In the genomic region with DNA sequence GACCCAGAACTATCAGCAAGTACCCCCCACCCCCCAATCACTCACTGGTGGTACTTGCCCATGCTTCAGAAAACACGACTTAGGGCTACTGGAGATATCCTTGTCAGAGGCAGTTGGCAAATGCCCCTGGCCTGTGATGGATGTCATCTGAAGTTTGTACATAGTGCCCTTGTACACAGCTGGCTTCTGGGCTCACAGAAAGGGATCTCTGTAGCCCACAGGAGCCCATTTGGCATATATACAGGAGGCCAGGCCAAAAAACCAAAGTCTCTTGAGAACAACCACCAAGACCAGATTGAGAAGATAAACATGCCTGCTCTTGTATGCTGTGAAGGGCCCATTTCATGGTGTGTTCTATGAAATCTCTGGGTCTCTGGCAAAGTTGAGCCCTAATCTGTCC, we compare ENCODE assay signal across 16 mouse cellular contexts.
"Had no signal": no experiment of that assay in that cellular context is flagged by ENCODE, and none has a peak within 500 bp of the region (broad histone marks: within the 10 kb centered on the region; RNA-seq: fewer than 3 reads in every experiment).

No protein-coding gene starts in this region.

- H3K4me3 ChIP-seq: layer of hippocampus, adult 2 months; limb, embryonic 12.5 days; liver, embryonic 15.5 days; midbrain, embryonic 13.5 days; myocyte; neural tube, embryonic 15.5 days had no signal

- H3K4me1 ChIP-seq: liver, embryonic 15.5 days; midbrain, embryonic 13.5 days; neural tube, embryonic 15.5 days had no signal

- H3K9ac ChIP-seq: limb, embryonic 12.5 days; liver, embryonic 15.5 days; midbrain, embryonic 13.5 days; neural tube, embryonic 15.5 days had no signal

- ATAC-seq: lung, postnatal 0 days; midbrain, embryonic 13.5 days had no signal

- H3K36me3 ChIP-seq: limb, embryonic 12.5 days; liver, embryonic 15.5 days; midbrain, embryonic 13.5 days; neural tube, embryonic 15.5 days had no signal

- H3K27ac ChIP-seq: kidney, postnatal 0 days; layer of hippocampus, adult 2 months; limb, embryonic 12.5 days; liver, embryonic 15.5 days; midbrain, embryonic 13.5 days; neural tube, embryonic 15.5 days had no signal

- H3K4me2 ChIP-seq: limb, embryonic 12.5 days; liver, embryonic 15.5 days; midbrain, embryonic 13.5 days; neural tube, embryonic 15.5 days had no signal

- H3K27me3 ChIP-seq: limb, embryonic 12.5 days; liver, embryonic 15.5 days; midbrain, embryonic 13.5 days; neural tube, embryonic 15.5 days had no signal

- DNase-seq: kidney, postnatal 36 days; liver; lung, adult 2 months; lung, postnatal 36 days; right cerebral cortex, adult 18-20 months; right cerebral cortex, postnatal 25 days; thymus, adult 18-20 months; thymus, postnatal 14 days had no signal

- H3K9me3 ChIP-seq: limb, embryonic 12.5 days; liver, embryonic 15.5 days; midbrain, embryonic 13.5 days; neural tube, embryonic 15.5 days had no signal
